Mouse (Mus musculus) ovary, adult 18-20 months (tissue): ENCODE results near the gene Rmdn3.

Experiments used
- DNase-seq: peaks from one replicate; pipeline ENCODE4 v3.0.0; 2022; ENCODE audit warnings: low spot score, mixed read lengths

The Rmdn3 gene

GRCm38 (mm10) chr2:119101552-119101951, 55.3 kb downstream of the Rmdn3 start:
- DNase-seq, result no peak
